Mouse (Mus musculus): ENCODE measurements around the gene Ylpm1.

DNA sequence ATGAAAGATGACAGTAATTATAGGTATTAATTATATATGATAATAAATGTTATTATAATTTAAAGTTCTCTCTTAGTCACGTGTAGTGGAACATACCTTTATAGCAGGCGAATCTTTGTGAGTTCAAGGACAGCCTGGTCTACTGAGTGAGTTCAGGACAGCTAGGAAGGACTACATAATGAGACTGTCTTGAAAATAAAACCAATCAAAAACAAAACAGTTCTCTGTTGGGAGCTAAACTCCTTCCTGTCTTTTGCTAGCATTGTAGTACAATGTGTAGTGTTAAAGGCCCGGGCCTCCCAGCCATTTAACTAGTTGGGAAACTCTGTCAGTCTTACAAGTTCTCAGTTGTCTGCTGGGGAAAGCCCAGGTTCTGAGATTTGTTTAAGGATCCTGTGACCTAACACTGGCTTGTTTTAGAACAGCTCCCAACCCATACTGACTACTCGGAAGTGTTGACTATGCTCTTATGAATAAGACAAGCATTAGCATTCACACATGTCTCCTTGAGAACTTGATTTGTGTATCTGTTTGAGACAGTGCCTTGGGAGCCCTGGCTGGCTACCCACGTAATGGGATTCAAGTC lies 105.5 kb downstream of the Ylpm1 start:
- TF ChIP-seq CTCF (IDR thresholded peaks at IDR 0.05; ENCODE audit: insufficient read depth, low read depth, low read length) (no peak), POLR2A (IDR thresholded peaks at IDR 0.05; ENCODE audit: insufficient read depth, low read depth, low read length) (no peak)
